Mouse (Mus musculus): Measurements from ENCODE around the gene Sh3pxd2b. TPM values are rescaled to one million over a fixed set of nuclear protein-coding genes. Genes with fewer than 3 reads are reported as not detected.
A peak's percentile ranks its signal among the peaks of the same experiment; 100 is the strongest.

Gene Sh3pxd2b
- polyA plus RNA-seq, 1 experiment from 2014 or later: 21.3 TPM

DNA sequence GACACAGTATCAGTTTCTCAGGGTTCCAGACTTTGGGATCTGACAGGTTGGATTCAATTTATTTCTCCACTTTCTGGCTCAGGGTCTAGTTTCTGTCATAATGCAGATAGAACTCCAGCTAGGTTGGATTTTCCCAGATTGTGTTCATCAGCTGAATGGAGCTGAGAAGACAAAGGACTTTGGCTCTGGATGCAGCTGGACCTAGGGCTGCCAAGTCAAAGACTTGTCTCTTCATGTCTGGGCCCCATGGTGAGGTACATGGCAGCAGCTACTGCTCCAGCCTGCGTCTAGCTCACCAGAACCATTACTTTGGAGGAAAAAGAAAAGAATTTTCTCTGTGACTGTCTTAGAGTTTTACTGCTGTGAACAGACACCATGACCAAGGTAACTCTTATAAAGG lies 28.5 kb downstream of the Sh3pxd2b start:
- WGBS: 92% methylated on average over 1 of the region's 1 CpGs
- ATAC-seq (ENCODE audit: low read depth): no peak
- peaks cover 17% of the 10 kb centered on the region; the same call in 1 of the 2 replicates for H3K36me3 ChIP-seq (ENCODE audit: control insufficient read depth, insufficient read depth, low read length)

GRCm38 (mm10) chr11:32379910-32380309 lies 32.3 kb downstream of the Sh3pxd2b start:
- Histone ChIP-seq H3K36me3 (ENCODE audit: control insufficient read depth, insufficient read depth, low read length) (peaks cover 24% of the 10 kb centered on the region), H3K27ac (ENCODE audit: low read depth, low read length) (no peak overlapping the region), H3K4me1 (ENCODE audit: control insufficient read depth, insufficient read depth, low read length) (peaks cover 4% of the 10 kb centered on the region; the same call in 1 of the 2 replicates), H3K27me3 (ENCODE audit: control insufficient read depth, insufficient read depth, low read length) (no peaks in the 10 kb centered on the region), H3K4me2 (ENCODE audit: low read depth, low read length) (no peak overlapping the region), H3K9ac (replicated peaks; ENCODE audit: low read depth, low read length) (no peak overlapping the region), H3K4me3 (ENCODE audit: low read depth, low read length) (no peak overlapping the region), H3K9me3 (ENCODE audit: control insufficient read depth, low read length) (no peaks in the 10 kb centered on the region)
- ATAC-seq (ENCODE audit: low read depth): no peak

More for the DNA sequence above, 28.5 kb downstream of the Sh3pxd2b start:
- H3K9ac ChIP-seq (replicated peaks; ENCODE audit: low read depth, low read length): no peak overlapping the region
- no peak overlapping the region for H3K27ac ChIP-seq (ENCODE audit: low read depth, low read length)
- no peaks in the 10 kb centered on the region for H3K9me3 ChIP-seq (ENCODE audit: control insufficient read depth, low read length)
- peaks cover 10% of the 10 kb centered on the region for H3K4me1 ChIP-seq (ENCODE audit: control insufficient read depth, insufficient read depth, low read length)
- H3K4me3 ChIP-seq (ENCODE audit: low read depth, low read length): no peak overlapping the region
- H3K4me2 ChIP-seq (ENCODE audit: low read depth, low read length): no peak overlapping the region
- H3K27me3 ChIP-seq (ENCODE audit: control insufficient read depth, insufficient read depth, low read length): no peaks in the 10 kb centered on the region

DNA sequence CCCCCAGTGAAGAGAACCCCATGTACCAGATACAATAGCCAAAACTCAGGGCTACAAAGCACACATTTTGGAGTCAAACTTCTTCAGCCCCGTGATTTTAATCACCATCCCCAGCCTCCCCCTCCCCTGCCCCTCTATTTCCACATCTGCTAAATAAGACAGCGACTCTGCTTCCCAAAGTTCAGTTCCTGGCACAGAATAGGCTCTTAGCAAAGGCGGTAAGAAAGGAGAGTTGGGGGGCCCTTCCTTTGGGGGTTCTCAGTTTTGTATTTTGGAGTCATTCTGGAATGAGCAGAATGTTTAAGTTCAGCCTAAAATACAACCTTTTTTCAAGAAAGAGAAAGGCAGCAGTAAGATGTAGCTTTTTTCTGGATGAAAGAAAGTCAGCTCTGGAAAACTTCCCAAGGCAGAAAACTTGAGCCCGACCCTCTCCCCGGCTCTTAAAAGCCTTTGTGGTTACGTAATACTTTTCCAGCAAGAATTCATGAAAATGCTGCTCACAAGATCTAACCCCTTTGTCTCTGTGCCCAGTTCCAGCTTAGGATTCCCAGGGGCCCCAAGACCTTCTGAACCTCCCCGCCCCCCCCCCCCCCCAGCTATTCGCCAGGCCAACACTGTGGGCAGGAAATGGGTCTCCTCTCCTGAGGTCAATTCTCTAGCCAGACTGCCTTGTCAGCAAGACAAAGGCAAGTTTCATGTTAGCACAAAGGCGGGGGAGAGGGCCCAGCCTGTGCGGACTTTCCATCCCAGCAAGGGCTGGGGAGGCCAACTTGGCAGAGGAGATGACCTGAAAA lies 35.9 kb downstream of the Sh3pxd2b start:
- no peak overlapping the region for H3K4me2 ChIP-seq (ENCODE audit: low read depth, low read length)
- 4% methylated on average over 10 of the region's 10 CpGs for WGBS
- H3K27ac ChIP-seq (ENCODE audit: low read depth, low read length): peak overlapping the region; percentile 57
- no peak overlapping the region for H3K4me3 ChIP-seq (ENCODE audit: low read depth, low read length)
- ATAC-seq (ENCODE audit: low read depth): peak; percentile 83
- peaks cover 4% of the 10 kb centered on the region; the same call in 1 of the 2 replicates for H3K4me1 ChIP-seq (ENCODE audit: control insufficient read depth, insufficient read depth, low read length)
- H3K27me3 ChIP-seq (ENCODE audit: control insufficient read depth, insufficient read depth, low read length): no peaks in the 10 kb centered on the region
- H3K36me3 ChIP-seq (ENCODE audit: control insufficient read depth, insufficient read depth, low read length): peaks cover 22% of the 10 kb centered on the region
- H3K9me3 ChIP-seq (ENCODE audit: control insufficient read depth, low read length): no peaks in the 10 kb centered on the region
- H3K9ac ChIP-seq (replicated peaks; ENCODE audit: low read depth, low read length): no peak overlapping the region

GRCm38 (mm10) chr11:32384135-32384801 lies 36.6 kb downstream of the Sh3pxd2b start:
- no peaks in the 10 kb centered on the region for H3K27me3 ChIP-seq (ENCODE audit: control insufficient read depth, insufficient read depth, low read length)
- ATAC-seq (ENCODE audit: low read depth): peak; percentile 54; the same call in 1 of the 2 replicates
- H3K9me3 ChIP-seq (ENCODE audit: control insufficient read depth, low read length): no peaks in the 10 kb centered on the region
- H3K4me3 ChIP-seq (ENCODE audit: low read depth, low read length): no peak overlapping the region
- 38% methylated on average over 7 of the region's 7 CpGs for WGBS
- peaks cover 22% of the 10 kb centered on the region for H3K36me3 ChIP-seq (ENCODE audit: control insufficient read depth, insufficient read depth, low read length)
- H3K9ac ChIP-seq (replicated peaks; ENCODE audit: low read depth, low read length): no peak overlapping the region
- no peak overlapping the region for H3K4me2 ChIP-seq (ENCODE audit: low read depth, low read length)
- H3K4me1 ChIP-seq (ENCODE audit: control insufficient read depth, insufficient read depth, low read length): peaks cover 4% of the 10 kb centered on the region; the same call in 1 of the 2 replicates
- H3K27ac ChIP-seq (ENCODE audit: low read depth, low read length): peak overlapping the region; percentile 57

- Histone ChIP-seq H3K4me1 (ENCODE audit: control insufficient read depth, insufficient read depth, low read length) (peaks cover 4% of the 10 kb centered on the region; the same call in 1 of the 2 replicates), H3K9ac (replicated peaks; ENCODE audit: low read depth, low read length) (no peak overlapping the region), H3K27ac (ENCODE audit: low read depth, low read length) (no peak overlapping the region), H3K9me3 (ENCODE audit: control insufficient read depth, low read length) (no peaks in the 10 kb centered on the region), H3K27me3 (ENCODE audit: control insufficient read depth, insufficient read depth, low read length) (no peaks in the 10 kb centered on the region), H3K4me2 (ENCODE audit: low read depth, low read length) (no peak overlapping the region), H3K36me3 (ENCODE audit: control insufficient read depth, insufficient read depth, low read length) (peaks cover 19% of the 10 kb centered on the region), H3K4me3 (ENCODE audit: low read depth, low read length) (no peak overlapping the region)
- ATAC-seq (ENCODE audit: low read depth): no peak
- 100% methylated on average over 2 of the region's 2 CpGs for WGBS
Observed at GRCm38 (mm10) chr11:32386043-32386442, 38.4 kb downstream of the Sh3pxd2b start.

DNA sequence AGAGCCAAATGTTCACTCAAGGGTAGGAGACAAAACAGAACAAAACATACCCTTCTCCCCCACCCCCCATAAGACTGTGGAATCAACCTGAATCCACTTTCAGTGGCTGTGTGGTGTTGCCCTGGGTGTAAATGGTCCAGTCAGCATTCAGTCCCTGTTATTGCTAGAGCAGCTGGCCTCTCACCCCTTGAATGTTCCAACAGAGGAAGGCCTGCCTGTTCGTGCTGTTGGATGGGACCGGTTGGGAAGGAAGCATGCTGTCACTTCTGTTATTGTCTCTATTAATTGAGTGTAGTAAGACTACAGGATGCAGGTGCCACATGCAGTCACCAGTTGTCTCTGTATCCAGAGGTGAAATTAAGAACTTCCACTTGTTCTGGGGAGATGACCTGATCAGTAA lies 40.4 kb downstream of the Sh3pxd2b start:
- H3K4me2 ChIP-seq (ENCODE audit: low read depth, low read length): no peak overlapping the region
- H3K9ac ChIP-seq (replicated peaks; ENCODE audit: low read depth, low read length): no peak overlapping the region
- H3K4me1 ChIP-seq (ENCODE audit: control insufficient read depth, insufficient read depth, low read length): peaks cover 4% of the 10 kb centered on the region; the same call in 1 of the 2 replicates
- no peak overlapping the region for H3K4me3 ChIP-seq (ENCODE audit: low read depth, low read length)
- ATAC-seq (ENCODE audit: low read depth): no peak
- H3K36me3 ChIP-seq (ENCODE audit: control insufficient read depth, insufficient read depth, low read length): peaks cover 10% of the 10 kb centered on the region
- no peaks in the 10 kb centered on the region for H3K27me3 ChIP-seq (ENCODE audit: control insufficient read depth, insufficient read depth, low read length)
- WGBS: 82% methylated on average over 2 of the region's 2 CpGs
- H3K9me3 ChIP-seq (ENCODE audit: control insufficient read depth, low read length): no peaks in the 10 kb centered on the region
- no peak overlapping the region for H3K27ac ChIP-seq (ENCODE audit: low read depth, low read length)

DNA sequence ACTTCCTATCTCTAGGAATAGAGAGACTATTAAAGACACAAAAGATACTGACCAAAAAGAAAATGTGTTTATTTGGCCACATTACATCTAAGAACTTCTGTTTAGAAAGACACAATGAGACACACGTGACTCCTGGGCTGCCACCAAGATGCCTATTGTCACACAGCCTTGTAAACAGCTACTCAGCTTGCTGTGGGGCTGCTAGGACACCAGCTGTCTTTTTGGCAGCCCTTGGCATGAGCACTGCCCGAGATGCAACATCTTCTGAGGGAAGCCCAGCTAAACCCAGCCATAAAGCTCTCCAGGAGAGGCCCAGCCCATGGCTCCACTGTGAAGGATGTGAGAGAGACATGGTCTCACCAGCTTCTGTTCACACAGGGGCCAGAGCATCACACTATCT lies 45.5 kb downstream of the Sh3pxd2b start:
- Histone ChIP-seq H3K4me1 (ENCODE audit: control insufficient read depth, insufficient read depth, low read length) (no peaks in the 10 kb centered on the region), H3K4me2 (ENCODE audit: low read depth, low read length) (no peak overlapping the region), H3K36me3 (ENCODE audit: control insufficient read depth, insufficient read depth, low read length) (peaks cover 16% of the 10 kb centered on the region), H3K9me3 (ENCODE audit: control insufficient read depth, low read length) (no peaks in the 10 kb centered on the region), H3K4me3 (ENCODE audit: low read depth, low read length) (no peak overlapping the region), H3K27ac (ENCODE audit: low read depth, low read length) (no peak overlapping the region), H3K9ac (replicated peaks; ENCODE audit: low read depth, low read length) (no peak overlapping the region), H3K27me3 (ENCODE audit: control insufficient read depth, insufficient read depth, low read length) (no peaks in the 10 kb centered on the region)
- 78% methylated on average over 2 of the region's 2 CpGs for WGBS
- ATAC-seq (ENCODE audit: low read depth): no peak

DNA sequence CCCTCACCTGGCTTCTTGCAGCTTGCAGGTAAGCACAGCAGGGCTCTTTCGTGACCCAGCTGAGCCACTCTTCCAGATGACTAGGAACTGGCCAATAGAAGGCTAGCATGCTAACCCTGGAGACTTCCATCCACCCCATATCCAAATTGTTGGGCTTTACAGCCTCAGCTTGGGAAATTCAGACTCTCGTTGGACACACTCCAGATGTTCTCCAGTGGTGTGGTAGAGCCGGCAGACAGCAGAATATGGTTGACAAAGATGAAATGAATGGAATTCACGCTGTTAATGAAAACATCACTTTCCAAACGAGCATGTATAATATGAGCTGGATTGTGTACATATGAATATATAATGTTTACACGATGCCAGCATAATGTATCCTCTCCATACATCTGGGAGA lies 48.2 kb downstream of the Sh3pxd2b start:
- WGBS: 82% methylated on average over 6 of the region's 6 CpGs
- peaks cover 12% of the 10 kb centered on the region for H3K36me3 ChIP-seq (ENCODE audit: control insufficient read depth, insufficient read depth, low read length)
- no peak overlapping the region for H3K4me2 ChIP-seq (ENCODE audit: low read depth, low read length)

GRCm38 (mm10) chr11:32398446-32398845 lies 50.8 kb downstream of the Sh3pxd2b start:
- Histone ChIP-seq H3K27me3 (ENCODE audit: control insufficient read depth, insufficient read depth, low read length) (no peaks in the 10 kb centered on the region), H3K27ac (ENCODE audit: low read depth, low read length) (peak overlapping the region; percentile 48; the same call in 1 of the 2 replicates), H3K9me3 (ENCODE audit: control insufficient read depth, low read length) (no peaks in the 10 kb centered on the region), H3K9ac (replicated peaks; ENCODE audit: low read depth, low read length) (no peak overlapping the region), H3K4me2 (ENCODE audit: low read depth, low read length) (no peak overlapping the region), H3K4me1 (ENCODE audit: control insufficient read depth, insufficient read depth, low read length) (no peaks in the 10 kb centered on the region), H3K36me3 (ENCODE audit: control insufficient read depth, insufficient read depth, low read length) (peaks cover 7% of the 10 kb centered on the region; the same call in 1 of the 2 replicates), H3K4me3 (ENCODE audit: low read depth, low read length) (no peak overlapping the region)
- no peak for ATAC-seq (ENCODE audit: low read depth)
- WGBS: 56% methylated on average over 2 of the region's 2 CpGs

More for the DNA sequence above, 48.2 kb downstream of the Sh3pxd2b start:
- Histone ChIP-seq H3K9ac (replicated peaks; ENCODE audit: low read depth, low read length) (no peak overlapping the region), H3K4me1 (ENCODE audit: control insufficient read depth, insufficient read depth, low read length) (no peaks in the 10 kb centered on the region), H3K9me3 (ENCODE audit: control insufficient read depth, low read length) (no peaks in the 10 kb centered on the region), H3K4me3 (ENCODE audit: low read depth, low read length) (no peak overlapping the region), H3K27me3 (ENCODE audit: control insufficient read depth, insufficient read depth, low read length) (no peaks in the 10 kb centered on the region), H3K27ac (ENCODE audit: low read depth, low read length) (no peak overlapping the region)
- ATAC-seq (ENCODE audit: low read depth): no peak
